Mouse (Mus musculus) bone marrow macrophage, adult 2 months (primary cell): ENCODE measurements around the gene Cep126. TPM values are rescaled to one million over a fixed set of nuclear protein-coding genes. Genes with fewer than 3 reads are reported as not detected.

ENCODE experiments used
- H3K27ac ChIP-seq: 2 replicates; pipeline ENCODE4 v1.5.1; 2012; ENCODE audit warnings: low read depth, low read length; ENCODE audit not compliant: insufficient read depth
- H3K4me1 ChIP-seq: 2 replicates; pipeline ENCODE4 v1.6.1; 2012; ENCODE audit warnings: low read length; ENCODE audit not compliant: control insufficient read depth, insufficient read depth
- H3K4me3 ChIP-seq: 2 replicates; pipeline ENCODE4 v1.5.1; 2012; ENCODE audit warnings: mild to moderate bottlenecking, low read length, moderate library complexity; ENCODE audit not compliant: insufficient read depth
- CTCF ChIP-seq: IDR thresholded peaks from 2 replicates; pipeline ENCODE4 v1.5.1; 2012; ENCODE audit warnings: low read depth, mild to moderate bottlenecking, low read length, moderate library complexity
- POLR2A ChIP-seq: IDR thresholded peaks from 2 replicates; pipeline ENCODE4 v1.6.1; 2012; ENCODE audit warnings: mild to moderate bottlenecking, low read depth, low read length, borderline replicate concordance
- polyA plus RNA-seq: library from polyadenylated mRNA; stranded (reverse); fragments of >200 nt; gene quantifications from 2 replicates; pipeline ENCODE4 v1.2.4, GENCODE M21; 2012; ENCODE audit not compliant: missing spikeins, insufficient read depth, insufficient read length

The Cep126 gene
- polyA plus RNA-seq, 1 experiment = not detected

DNA sequence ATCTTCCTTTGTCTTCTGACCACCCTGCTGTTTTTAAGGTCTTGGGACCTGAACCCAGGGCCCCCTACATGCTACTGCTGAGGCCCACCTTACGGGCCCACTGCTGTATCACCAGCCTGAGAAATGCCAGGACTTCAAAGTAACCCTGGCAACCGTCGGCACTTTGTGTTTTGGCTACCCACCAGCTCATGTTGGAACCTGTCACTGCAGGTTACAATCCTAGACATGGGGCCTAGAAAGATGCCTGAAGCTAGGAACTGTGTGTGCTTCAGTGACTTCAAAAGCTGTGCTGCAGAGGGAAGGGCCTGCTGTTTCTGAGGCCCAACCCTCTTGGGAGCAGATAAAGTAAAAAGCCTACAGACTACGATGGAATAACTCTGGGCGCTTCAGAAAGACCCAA is 101.2 kb downstream of the Cep126 start:
- TF ChIP-seq CTCF = no peak
- TF ChIP-seq POLR2A = no peak
- Histone ChIP-seq H3K27ac (no peak overlapping the region), H3K4me3 (no peak overlapping the region)

More for the DNA sequence above, 101.2 kb downstream of the Cep126 start:
- no peaks in the 10 kb centered on the region for H3K4me1 ChIP-seq

Other genes with a start within 250 kb of the Cep126 start
- 0.99 TPM in 1 of 2 replicates, not detected in the other for gene Yap1, start 129.7 kb downstream of the Cep126 start, polyA plus RNA-seq
- gene Cfap300, start 91.5 kb downstream of the Cep126 start, polyA plus RNA-seq = 0.51 TPM in 1 of 2 replicates, not detected in the other